Mouse (Mus musculus) hindbrain, embryonic 15.5 days (tissue): ENCODE measurements around the gene Meox1. TPM values are rescaled to one million over a fixed set of nuclear protein-coding genes. Genes with fewer than 3 reads are reported as not detected.

Experiments
- ATAC-seq: fragments of 200-750 bp; cut with Nextera tagmentation; 2 replicates; pipeline ENCODE4 v1.8.0; 2017; ENCODE audit warnings: low read depth, moderate number of reproducible peaks, moderate TSS enrichment; ENCODE audit not compliant: low FRiP score
- H3K27ac ChIP-seq: fragments of 300-500 bp; sonication (generic); replicated peaks from 2 replicates; pipeline ENCODE4 v1.5.1; 2015; ENCODE audit warnings: mild to moderate bottlenecking, inconsistent platforms
- H3K27me3 ChIP-seq: fragments of 300-500 bp; sonication (generic); 2 replicates; pipeline ENCODE4 v1.6.1; 2015; ENCODE audit warnings: control low read depth, inconsistent platforms
- H3K36me3 ChIP-seq: fragments of 300-500 bp; sonication (generic); 2 replicates; pipeline ENCODE4 v1.6.1; 2015; ENCODE audit warnings: control low read depth, inconsistent platforms
- H3K4me1 ChIP-seq: fragments of 300-500 bp; sonication (generic); replicated peaks from 2 replicates; pipeline ENCODE4 v1.6.1; 2015; ENCODE audit warnings: control low read depth, inconsistent platforms
- H3K4me2 ChIP-seq: fragments of 300-500 bp; sonication (generic); 2 replicates; pipeline ENCODE4 v1.6.1; 2015; ENCODE audit warnings: moderate library complexity, mild to moderate bottlenecking, inconsistent platforms
- H3K4me3 ChIP-seq: fragments of 300-500 bp; sonication (generic); 2 replicates; pipeline ENCODE4 v1.5.1; 2015; ENCODE audit warnings: mild to moderate bottlenecking, inconsistent platforms
- H3K9ac ChIP-seq: fragments of 300-500 bp; sonication (generic); 2 replicates; pipeline ENCODE4 v1.6.1; 2015; ENCODE audit warnings: inconsistent platforms
- H3K9me3 ChIP-seq: fragments of 300-500 bp; sonication (generic); 2 replicates; pipeline ENCODE4 v1.6.1; 2016; ENCODE audit warnings: control low read depth, inconsistent platforms
- WGBS: fragments of 180-500 bp; shearing (Covaris S2); methylation state at CpG from one replicate; pipeline ENCODE4 v1.1.7; 2015; 5-methylcytosine and 5-hydroxymethylcytosine counted together
- polyA plus RNA-seq: library from polyadenylated mRNA; unstranded; fragments of >200 nt; fragmentation: Nextera tagmentation; extraction: Ambion mirVana; gene quantifications from 2 replicates; pipeline ENCODE4 v1.2.1, GENCODE M21; 2015

The Meox1 gene
- polyA plus RNA-seq, 1 experiment from 2014 or later = 0.51 TPM

GRCm38 (mm10) chr11:101879672-101880071 is 14.5 kb downstream of the Meox1 start:
- Histone ChIP-seq H3K9ac (no peak overlapping the region), H3K27me3 (no peaks in the 10 kb centered on the region), H3K9me3 (no peaks in the 10 kb centered on the region), H3K4me1 (peaks cover 23% of the 10 kb centered on the region), H3K36me3 (no peaks in the 10 kb centered on the region), H3K4me2 (no peak overlapping the region), H3K27ac (no peak overlapping the region), H3K4me3 (no peak overlapping the region)
- ATAC-seq = no peak
- 76% methylated on average over 4 of the region's 4 CpGs for WGBS

GRCm38 (mm10) chr11:101878696-101879095 is 15.5 kb downstream of the Meox1 start:
- peaks cover 32% of the 10 kb centered on the region for H3K4me1 ChIP-seq
- WGBS = 58% methylated on average over 6 of the region's 6 CpGs
- H3K9ac ChIP-seq = no peak overlapping the region
- no peak overlapping the region for H3K4me2 ChIP-seq
- H3K27ac ChIP-seq = no peak overlapping the region
- no peaks in the 10 kb centered on the region for H3K9me3 ChIP-seq
- no peak for ATAC-seq
- H3K27me3 ChIP-seq = no peaks in the 10 kb centered on the region
- no peak overlapping the region for H3K4me3 ChIP-seq
- H3K36me3 ChIP-seq = no peaks in the 10 kb centered on the region

- Histone ChIP-seq H3K4me3 (no peak overlapping the region), H3K9me3 (no peaks in the 10 kb centered on the region), H3K27ac (no peak overlapping the region), H3K4me2 (no peak overlapping the region), H3K27me3 (no peaks in the 10 kb centered on the region), H3K9ac (no peak overlapping the region), H3K36me3 (no peaks in the 10 kb centered on the region), H3K4me1 (peaks cover 31% of the 10 kb centered on the region)
- ATAC-seq = peak; percentile 79
- 60% methylated on average over 5 of the region's 5 CpGs for WGBS
These were observed 19.2 kb downstream of the Meox1 start for GRCm38 (mm10) chr11:101874978-101875377.

GRCm38 (mm10) chr11:101873909-101874308 is 20.3 kb downstream of the Meox1 start:
- H3K27ac ChIP-seq = no peak overlapping the region
- no peak overlapping the region for H3K4me3 ChIP-seq
- H3K4me2 ChIP-seq = no peak overlapping the region
- 67% methylated on average over 8 of the region's 8 CpGs for WGBS
- H3K4me1 ChIP-seq = peaks cover 29% of the 10 kb centered on the region
- H3K9ac ChIP-seq = no peak overlapping the region
- H3K27me3 ChIP-seq = no peaks in the 10 kb centered on the region
- H3K9me3 ChIP-seq = no peaks in the 10 kb centered on the region
- no peaks in the 10 kb centered on the region for H3K36me3 ChIP-seq
- ATAC-seq = no peak

GRCm38 (mm10) chr11:101871435-101871834 is 22.7 kb downstream of the Meox1 start:
- Histone ChIP-seq H3K27me3 (no peaks in the 10 kb centered on the region), H3K4me1 (peaks cover 25% of the 10 kb centered on the region), H3K27ac (no peak overlapping the region), H3K9ac (no peak overlapping the region), H3K36me3 (no peaks in the 10 kb centered on the region), H3K9me3 (no peaks in the 10 kb centered on the region), H3K4me3 (no peak overlapping the region), H3K4me2 (no peak overlapping the region)
- no peak for ATAC-seq
- 55% methylated on average over 6 of the region's 6 CpGs for WGBS

GRCm38 (mm10) chr11:101870067-101870765 is 24.0 kb downstream of the Meox1 start:
- Histone ChIP-seq H3K4me3 (no peak overlapping the region), H3K4me2 (no peak overlapping the region), H3K9ac (no peak overlapping the region), H3K27me3 (no peaks in the 10 kb centered on the region), H3K4me1 (peaks cover 23% of the 10 kb centered on the region), H3K36me3 (no peaks in the 10 kb centered on the region), H3K9me3 (no peaks in the 10 kb centered on the region), H3K27ac (no peak overlapping the region)
- WGBS = 59% methylated on average over 18 of the region's 18 CpGs
- ATAC-seq = no peak

GRCm38 (mm10) chr11:101867513-101868052 is 26.6 kb downstream of the Meox1 start:
- 78% methylated on average over 12 of the region's 12 CpGs for WGBS
- ATAC-seq = no peak
- no peaks in the 10 kb centered on the region for H3K9me3 ChIP-seq

GRCm38 (mm10) chr11:101858742-101859141 is 35.4 kb downstream of the Meox1 start:
- Histone ChIP-seq H3K4me3 (no peak overlapping the region), H3K27me3 (no peaks in the 10 kb centered on the region), H3K36me3 (no peaks in the 10 kb centered on the region), H3K4me2 (no peak overlapping the region), H3K27ac (no peak overlapping the region), H3K9me3 (no peaks in the 10 kb centered on the region), H3K9ac (no peak overlapping the region), H3K4me1 (no peaks in the 10 kb centered on the region)
- no peak for ATAC-seq
- 63% methylated on average over 2 of the region's 5 CpGs for WGBS

More at GRCm38 (mm10) chr11:101867513-101868052, 26.6 kb downstream of the Meox1 start:
- Histone ChIP-seq H3K4me3 (no peak overlapping the region), H3K4me2 (no peak overlapping the region), H3K36me3 (no peaks in the 10 kb centered on the region), H3K9ac (no peak overlapping the region), H3K27ac (no peak overlapping the region), H3K27me3 (no peaks in the 10 kb centered on the region), H3K4me1 (peaks cover 8% of the 10 kb centered on the region)

- no peak for ATAC-seq
- H3K4me3 ChIP-seq = no peak overlapping the region
- H3K4me2 ChIP-seq = no peak overlapping the region
- WGBS = 77% methylated on average over 9 of the region's 9 CpGs
- no peaks in the 10 kb centered on the region for H3K9me3 ChIP-seq
- no peak overlapping the region for H3K27ac ChIP-seq
- H3K27me3 ChIP-seq = no peaks in the 10 kb centered on the region
- H3K4me1 ChIP-seq = no peaks in the 10 kb centered on the region
- no peaks in the 10 kb centered on the region for H3K36me3 ChIP-seq
- no peak overlapping the region for H3K9ac ChIP-seq
These were observed 38.0 kb downstream of the Meox1 start for GRCm38 (mm10) chr11:101855950-101856712.

GRCm38 (mm10) chr11:101851042-101851441 is 43.1 kb downstream of the Meox1 start:
- no peaks in the 10 kb centered on the region for H3K27me3 ChIP-seq
- 76% methylated on average over 7 of the region's 7 CpGs for WGBS

GRCm38 (mm10) chr11:101849286-101849685 is 44.9 kb downstream of the Meox1 start:
- H3K36me3 ChIP-seq = no peaks in the 10 kb centered on the region
- whole genome bisulfite sequencing = 84% methylated on average over 4 of the region's 4 CpGs
- no peaks in the 10 kb centered on the region for H3K9me3 ChIP-seq
- no peaks in the 10 kb centered on the region for H3K27me3 ChIP-seq
- H3K9ac ChIP-seq = no peak overlapping the region
- H3K4me3 ChIP-seq = no peak overlapping the region
- no peak overlapping the region for H3K27ac ChIP-seq
- ATAC-seq = no peak
- H3K4me2 ChIP-seq = no peak overlapping the region
- no peaks in the 10 kb centered on the region for H3K4me1 ChIP-seq

More at GRCm38 (mm10) chr11:101851042-101851441, 43.1 kb downstream of the Meox1 start:
- no peaks in the 10 kb centered on the region for H3K36me3 ChIP-seq
- no peak overlapping the region for H3K4me2 ChIP-seq
- no peak overlapping the region for H3K27ac ChIP-seq
- no peak overlapping the region for H3K4me3 ChIP-seq
- no peaks in the 10 kb centered on the region for H3K4me1 ChIP-seq
- no peak for ATAC-seq
- no peaks in the 10 kb centered on the region for H3K9me3 ChIP-seq
- no peak overlapping the region for H3K9ac ChIP-seq

- H3K4me1 ChIP-seq = no peaks in the 10 kb centered on the region
- no peaks in the 10 kb centered on the region for H3K9me3 ChIP-seq
- H3K4me2 ChIP-seq = no peak overlapping the region
- no peak overlapping the region for H3K9ac ChIP-seq
- no peaks in the 10 kb centered on the region for H3K27me3 ChIP-seq
- no peaks in the 10 kb centered on the region for H3K36me3 ChIP-seq
- no peak overlapping the region for H3K4me3 ChIP-seq
- no peak overlapping the region for H3K27ac ChIP-seq
- 87% methylated on average over 5 of the region's 5 CpGs for WGBS
- ATAC-seq = no peak
These were observed 46.7 kb downstream of the Meox1 start for GRCm38 (mm10) chr11:101847509-101847908.
